Mouse (Mus musculus) stomach, embryonic 14.5 days (tissue): ENCODE results near the gene Galk1. TPM values are rescaled to one million over a fixed set of nuclear protein-coding genes. Genes with fewer than 3 reads are reported as not detected.

Experiments used
- ATAC-seq: fragments of 200-750 bp; cut with Nextera tagmentation; 2 replicates; pipeline ENCODE4 v1.8.0; 2017; ENCODE audit warnings: low read depth, moderate TSS enrichment; ENCODE audit not compliant: insufficient number of reproducible peaks, insufficient read depth, low FRiP score
- H3K27ac ChIP-seq: fragments of 300-500 bp; sonication (generic); 2 replicates; pipeline ENCODE4 v1.5.1; 2014; ENCODE audit warnings: mild to moderate bottlenecking, low read length, moderate library complexity, mixed read lengths
- H3K27me3 ChIP-seq: fragments of 300-500 bp; sonication (generic); 2 replicates; pipeline ENCODE4 v1.6.1; 2014; ENCODE audit warnings: low read length, control low read depth, mixed read lengths; ENCODE audit not compliant: control insufficient read depth, insufficient read depth
- H3K36me3 ChIP-seq: fragments of 300-500 bp; sonication (generic); 2 replicates; pipeline ENCODE4 v1.6.1; 2014; ENCODE audit warnings: mild to moderate bottlenecking, control low read depth, low read length, moderate library complexity, mixed read lengths; ENCODE audit not compliant: control insufficient read depth, insufficient read depth
- H3K4me1 ChIP-seq: fragments of 300-500 bp; sonication (generic); 2 replicates; pipeline ENCODE4 v1.6.1; 2014; ENCODE audit warnings: low read length, control low read depth, mixed read lengths; ENCODE audit not compliant: control insufficient read depth, insufficient read depth
- H3K4me2 ChIP-seq: fragments of 300-500 bp; sonication (generic); replicated peaks from 2 replicates; pipeline ENCODE4 v1.6.1; 2014; ENCODE audit warnings: low read depth, low read length, control low read depth
- H3K4me3 ChIP-seq: fragments of 300-500 bp; sonication (generic); 2 replicates; pipeline ENCODE4 v1.5.1; 2014; ENCODE audit warnings: low read depth, low read length, control low read depth
- H3K9ac ChIP-seq: fragments of 300-500 bp; sonication (generic); replicated peaks from 2 replicates; pipeline ENCODE4 v1.6.1; 2014; ENCODE audit warnings: low read depth, mild to moderate bottlenecking, control low read depth, low read length, moderate library complexity, mixed read lengths
- H3K9me3 ChIP-seq: fragments of 300-500 bp; sonication (generic); 2 replicates; pipeline ENCODE4 v1.6.1; 2016; ENCODE audit warnings: low read depth, low read length, control low read depth; ENCODE audit not compliant: control insufficient read depth
- WGBS: fragments of 180-500 bp; shearing (Covaris S2); extraction: QIAGEN DNeasy Blood & Tissue Kit; methylation state at CpG from one replicate; pipeline ENCODE4 v1.1.7; 2014; 5-methylcytosine and 5-hydroxymethylcytosine counted together
- polyA plus RNA-seq: library from polyadenylated mRNA; unstranded; fragments of >200 nt; fragmentation: Nextera tagmentation; extraction: Ambion mirVana; gene quantifications from 2 replicates; pipeline ENCODE4 v1.2.1, GENCODE M21; 2014

The Galk1 gene
- polyA plus RNA-seq, 1 experiment from 2014 or later, result 164 TPM

GRCm38 (mm10) chr11:116037826-116038225 is 25.3 kb upstream of the Galk1 start:
- no peak for ATAC-seq
- Histone ChIP-seq H3K9ac (no peak overlapping the region), H3K36me3 (peaks cover 23% of the 10 kb centered on the region), H3K27ac (no peak overlapping the region), H3K4me1 (no peaks in the 10 kb centered on the region), H3K27me3 (no peaks in the 10 kb centered on the region), H3K4me3 (no peak overlapping the region), H3K4me2 (no peak overlapping the region), H3K9me3 (peaks cover 3% of the 10 kb centered on the region; the same call in 1 of the 2 replicates)
- 93% methylated on average over 9 of the region's 9 CpGs for WGBS

- Histone ChIP-seq H3K9ac (no peak overlapping the region), H3K27ac (no peak overlapping the region), H3K27me3 (no peaks in the 10 kb centered on the region), H3K4me3 (no peak overlapping the region), H3K4me1 (peaks cover 2% of the 10 kb centered on the region; the same call in 1 of the 2 replicates), H3K36me3 (peaks cover 23% of the 10 kb centered on the region), H3K4me2 (no peak overlapping the region), H3K9me3 (peaks cover under 1% of the 10 kb centered on the region; the same call in 1 of the 2 replicates)
- no peak for ATAC-seq
- WGBS, result 85% methylated on average over 3 of the region's 3 CpGs
Observed at GRCm38 (mm10) chr11:116036671-116037070, 24.2 kb upstream of the Galk1 start.

- Histone ChIP-seq H3K9me3 (no peaks in the 10 kb centered on the region), H3K27ac (no peak overlapping the region), H3K4me3 (no peak overlapping the region), H3K27me3 (no peaks in the 10 kb centered on the region), H3K4me2 (no peak overlapping the region), H3K36me3 (peaks cover 12% of the 10 kb centered on the region), H3K4me1 (peaks cover 4% of the 10 kb centered on the region; the same call in 1 of the 2 replicates), H3K9ac (no peak overlapping the region)
- WGBS, result 92% methylated on average over 6 of the region's 6 CpGs
- ATAC-seq, result no peak
Observed at GRCm38 (mm10) chr11:116034584-116034983, 22.1 kb upstream of the Galk1 start.

GRCm38 (mm10) chr11:116030898-116031845 is 18.7 kb upstream of the Galk1 start:
- H3K36me3 ChIP-seq, result peaks cover 4% of the 10 kb centered on the region; the same call in 1 of the 2 replicates
- no peak; the same call in 1 of the 2 replicates for ATAC-seq
- H3K9me3 ChIP-seq, result no peaks in the 10 kb centered on the region
- peaks cover 4% of the 10 kb centered on the region; the same call in 1 of the 2 replicates for H3K4me1 ChIP-seq
- H3K4me2 ChIP-seq, result peak overlapping the region; percentile 78
- H3K4me3 ChIP-seq, result peak overlapping the region; percentile 46
- peak overlapping the region; percentile 99 for H3K27ac ChIP-seq
- H3K9ac ChIP-seq, result peak overlapping the region; percentile 74
- 28% methylated on average over 14 of the region's 14 CpGs for WGBS
- no peaks in the 10 kb centered on the region for H3K27me3 ChIP-seq

- peak within 1 kb of the TSS; percentile 78 for H3K4me2 ChIP-seq
- ATAC-seq, result peak; percentile 94
- no peaks in the 10 kb centered on the region for H3K27me3 ChIP-seq
- peak within 1 kb of the TSS; percentile 46 for H3K4me3 ChIP-seq
- peak within 1 kb of the TSS; percentile 74 for H3K9ac ChIP-seq
- 0 out of 2 replicates have a peak, but pooled peaks cover 4% of the 10 kb centered on the region for H3K36me3 ChIP-seq
- H3K27ac ChIP-seq, result peak within 1 kb of the TSS; percentile 99
- no peaks in the 10 kb centered on the region for H3K9me3 ChIP-seq
- H3K4me1 ChIP-seq, result peaks cover 4% of the 10 kb centered on the region; the same call in 1 of the 2 replicates
- WGBS, result under 1% methylated on average over 65 of the region's 67 CpGs
Observed at GRCm38 (mm10) chr11:116030088-116030897, 17.8 kb upstream of the Galk1 start, which contains the start of gene Unk. Unk (plus strand) TSS chr11:116030322.

GRCm38 (mm10) chr11:116029086-116029865 is 16.8 kb upstream of the Galk1 start:
- no peaks in the 10 kb centered on the region for H3K9me3 ChIP-seq
- no peaks in the 10 kb centered on the region for H3K27me3 ChIP-seq
- 81% methylated on average over 6 of the region's 6 CpGs for WGBS
- no peak overlapping the region for H3K27ac ChIP-seq
- peaks cover 7% of the 10 kb centered on the region; the same call in 1 of the 2 replicates for H3K4me1 ChIP-seq
- H3K9ac ChIP-seq, result no peak overlapping the region
- 0 out of 2 replicates have a peak, but pooled peaks cover 4% of the 10 kb centered on the region for H3K36me3 ChIP-seq
- no peak for ATAC-seq
- H3K4me3 ChIP-seq, result peak overlapping the region; percentile 46
- peak overlapping the region; percentile 64 for H3K4me2 ChIP-seq

- H3K9ac ChIP-seq, result no peak overlapping the region
- H3K9me3 ChIP-seq, result no peaks in the 10 kb centered on the region
- 0 out of 2 replicates have a peak, but pooled peaks cover 1% of the 10 kb centered on the region for H3K36me3 ChIP-seq
- 77% methylated on average over 9 of the region's 9 CpGs for WGBS
- no peak overlapping the region for H3K4me3 ChIP-seq
- no peaks in the 10 kb centered on the region for H3K27me3 ChIP-seq
- H3K4me2 ChIP-seq, result no peak overlapping the region
- no peak for ATAC-seq
- H3K4me1 ChIP-seq, result peaks cover 7% of the 10 kb centered on the region; the same call in 1 of the 2 replicates
- H3K27ac ChIP-seq, result no peak overlapping the region
Observed at GRCm38 (mm10) chr11:116028177-116028865, 15.8 kb upstream of the Galk1 start.
